Mouse (Mus musculus) 416B (cell line): ENCODE data around the gene Bcam.

Experiments used
- DNase-seq: peaks from one replicate; pipeline ENCODE4 v3.0.0; 2011; ENCODE audit warnings: low read depth

The Bcam gene

GRCm38 (mm10) chr7:19754065-19754464 lies 16.8 kb downstream of the Bcam start:
- no peak for DNase-seq

GRCm38 (mm10) chr7:19753587-19753986 lies 17.2 kb downstream of the Bcam start:
- DNase-seq = peak; percentile 83

- DNase-seq = peak; percentile 57
Observed at GRCm38 (mm10) chr7:19752652-19753051, 18.2 kb downstream of the Bcam start.

- peak; percentile 28 for DNase-seq
Observed at GRCm38 (mm10) chr7:19751070-19751383, 19.8 kb downstream of the Bcam start.

GRCm38 (mm10) chr7:19750217-19751069 lies 20.4 kb downstream of the Bcam start, which contains the start of gene Nectin2:
Nectin2 (minus strand) TSS chr7:19750483.
- DNase-seq = peak; percentile 91

- DNase-seq = peak; percentile 97
Observed at GRCm38 (mm10) chr7:19749389-19750216, 21.2 kb downstream of the Bcam start.

- DNase-seq = no peak
Observed at GRCm38 (mm10) chr7:19748219-19749195, 22.3 kb downstream of the Bcam start.

- DNase-seq = no peak
Observed at GRCm38 (mm10) chr7:19747420-19748218, 23.2 kb downstream of the Bcam start.

- DNase-seq = no peak
Observed at GRCm38 (mm10) chr7:19746426-19747201, 24.2 kb downstream of the Bcam start.

GRCm38 (mm10) chr7:19745971-19746370 lies 24.8 kb downstream of the Bcam start:
- DNase-seq = no peak

- DNase-seq = peak; percentile 73
Observed at GRCm38 (mm10) chr7:19744590-19745385, 26.0 kb downstream of the Bcam start.

GRCm38 (mm10) chr7:19743791-19744190 lies 27.0 kb downstream of the Bcam start:
- DNase-seq = no peak

- no peak for DNase-seq
Observed at GRCm38 (mm10) chr7:19742468-19742867, 28.3 kb downstream of the Bcam start.

- no peak for DNase-seq
Observed at GRCm38 (mm10) chr7:19741329-19742031, 29.3 kb downstream of the Bcam start.

- DNase-seq = peak; percentile 36
Observed at GRCm38 (mm10) chr7:19740269-19740668, 30.5 kb downstream of the Bcam start.

GRCm38 (mm10) chr7:19738771-19739170 lies 32.0 kb downstream of the Bcam start:
- peak; percentile 35 for DNase-seq

GRCm38 (mm10) chr7:19736389-19737057 lies 34.3 kb downstream of the Bcam start:
- DNase-seq = peak; percentile 99

- DNase-seq = no peak
Observed at GRCm38 (mm10) chr7:19734178-19734666, 36.6 kb downstream of the Bcam start.
